Mouse (Mus musculus): ENCODE measurements at regions not wholly inside any gene's neighbourhood (a gene's known extent, or its start where the extent isn't known, plus 50 kb on each side); places are given as distances from the start of the nearest gene placed in this dataset.

DNA sequence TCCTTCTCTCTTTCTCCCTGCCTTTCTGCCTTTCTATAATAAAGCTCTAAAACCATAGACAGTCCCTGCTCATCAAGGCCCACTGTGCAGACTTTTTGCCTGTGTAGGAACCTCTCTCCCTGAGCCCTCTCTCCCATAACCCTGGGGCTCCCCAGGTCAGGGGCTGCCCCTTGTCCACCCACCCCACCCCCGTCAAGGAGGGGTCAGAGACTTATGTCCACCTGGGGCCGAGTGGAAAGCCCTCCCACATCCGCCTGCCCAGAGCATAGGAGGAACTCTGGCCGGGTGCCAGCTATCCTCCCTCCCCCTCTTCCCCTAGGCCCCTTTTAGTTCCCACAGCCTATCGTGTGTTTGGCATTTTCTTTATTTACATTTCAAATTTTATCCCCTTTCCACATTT is 81.8 kb upstream of the Cxcl13 start:
- Histone ChIP-seq H3K27me3 (ENCODE audit: control insufficient read depth, insufficient read depth, low read length) (no peaks in the 10 kb centered on the region), H3K9me3 (ENCODE audit: control insufficient read depth, low read length) (no peaks in the 10 kb centered on the region), H3K9ac (replicated peaks) (no peak overlapping the region), H3K4me3 (ENCODE audit: insufficient read depth in 1 of 2, low read depth in 2 of 2, low read length in 2 of 2) (no peak overlapping the region), H3K27ac (no peak overlapping the region), H3K4me1 (replicated peaks; ENCODE audit: control insufficient read depth in 2 of 2, insufficient read depth in 2 of 2, low read length in 1 of 2) (no peaks in the 10 kb centered on the region), H3K36me3 (replicated peaks; ENCODE audit: control insufficient read depth, insufficient read depth, low read depth) (no peaks in the 10 kb centered on the region), H3K4me2 (ENCODE audit: low read depth) (no peak overlapping the region)
- ATAC-seq (ENCODE audit: insufficient read depth) (no peak), DNase-seq (ENCODE audit: low read depth in 3 of 3, low spot score in 3 of 3) (no peak)
- TF ChIP-seq CTCF (IDR thresholded peaks at IDR 0.05; ENCODE audit: low read depth) (no peak), EP300 (IDR thresholded peaks at IDR 0.05; ENCODE audit: low read depth) (no peak)
- WGBS (ENCODE audit: insufficient replicate concordance) = 41% methylated on average over 5 of the region's 5 CpGs

GRCm38 (mm10) chr5:95880914-95881313 is 75.8 kb upstream of the Cxcl13 start:
- ATAC-seq (ENCODE audit: insufficient read depth) = no peak
- Histone ChIP-seq H3K4me1 (replicated peaks; ENCODE audit: control insufficient read depth in 2 of 2, insufficient read depth in 2 of 2, low read length in 1 of 2) (no peaks in the 10 kb centered on the region), H3K4me2 (ENCODE audit: low read depth) (no peak overlapping the region), H3K9me3 (ENCODE audit: control insufficient read depth, low read length) (no peaks in the 10 kb centered on the region), H3K36me3 (replicated peaks; ENCODE audit: control insufficient read depth, insufficient read depth, low read depth) (no peaks in the 10 kb centered on the region), H3K9ac (replicated peaks) (no peak overlapping the region), H3K27ac (no peak overlapping the region), H3K27me3 (ENCODE audit: control insufficient read depth, insufficient read depth, low read length) (no peaks in the 10 kb centered on the region), H3K4me3 (ENCODE audit: insufficient read depth in 1 of 2, low read depth in 2 of 2, low read length in 2 of 2) (no peak overlapping the region)
- TF ChIP-seq CTCF (IDR thresholded peaks at IDR 0.05; ENCODE audit: low read depth) (peak; percentile 49), EP300 (IDR thresholded peaks at IDR 0.05; ENCODE audit: low read depth) (no peak)
- DNase-seq (ENCODE audit: low read depth in 3 of 3, low spot score in 3 of 3) = no peak

Data from liver, embryonic 14.5 days (tissue).